Mouse (Mus musculus) neural tube, embryonic 13.5 days (tissue): ENCODE data around the gene Fer1l5. TPM values are rescaled to one million over a fixed set of nuclear protein-coding genes. Genes with fewer than 3 reads are reported as not detected.

Source experiments
- ATAC-seq: fragments of 200-750 bp; cut with Nextera tagmentation; 2 replicates; pipeline ENCODE4 v1.8.0; 2017; ENCODE audit warnings: low read depth, mild to moderate bottlenecking, moderate TSS enrichment, moderate library complexity
- H3K27ac ChIP-seq: fragments of 300-500 bp; sonication (generic); replicated peaks from 2 replicates; pipeline ENCODE4 v1.5.1; 2015; ENCODE audit warnings: moderate library complexity, mild to moderate bottlenecking, inconsistent platforms
- H3K27me3 ChIP-seq: fragments of 300-500 bp; sonication (generic); 2 replicates; pipeline ENCODE4 v1.6.1; 2015; ENCODE audit warnings: mild to moderate bottlenecking, inconsistent platforms
- H3K36me3 ChIP-seq: fragments of 300-500 bp; sonication (generic); 2 replicates; pipeline ENCODE4 v1.6.1; 2015; ENCODE audit warnings: mild to moderate bottlenecking, inconsistent platforms
- H3K4me1 ChIP-seq: fragments of 300-500 bp; sonication (generic); replicated peaks from 2 replicates; pipeline ENCODE4 v1.6.1; 2015; ENCODE audit warnings: inconsistent platforms
- H3K4me2 ChIP-seq: fragments of 300-500 bp; sonication (generic); 2 replicates; pipeline ENCODE4 v1.6.1; 2015; ENCODE audit warnings: inconsistent platforms, mild to moderate bottlenecking, moderate library complexity
- H3K4me3 ChIP-seq: fragments of 300-500 bp; sonication (generic); 2 replicates; pipeline ENCODE4 v1.5.1; 2015; ENCODE audit warnings: mild to moderate bottlenecking, inconsistent platforms
- H3K9ac ChIP-seq: fragments of 300-500 bp; sonication (generic); 2 replicates; pipeline ENCODE4 v1.6.1; 2015; ENCODE audit warnings: moderate library complexity, mild to moderate bottlenecking, inconsistent platforms
- H3K9me3 ChIP-seq: fragments of 300-500 bp; sonication (generic); 2 replicates; pipeline ENCODE4 v1.6.1; 2016; ENCODE audit warnings: inconsistent platforms
- WGBS: fragments of 180-500 bp; shearing (Covaris S2); methylation state at CpG from one replicate; pipeline ENCODE4 v1.1.7; 2015; 5-methylcytosine and 5-hydroxymethylcytosine counted together
- polyA plus RNA-seq: library from polyadenylated mRNA; unstranded; fragments of >200 nt; fragmentation: Nextera tagmentation; extraction: Ambion mirVana; gene quantifications from 2 replicates; pipeline ENCODE4 v1.2.1, GENCODE M21; 2015

Fer1l5 gene
- polyA plus RNA-seq, 1 experiment from 2014 or later, result 2.7 TPM

DNA sequence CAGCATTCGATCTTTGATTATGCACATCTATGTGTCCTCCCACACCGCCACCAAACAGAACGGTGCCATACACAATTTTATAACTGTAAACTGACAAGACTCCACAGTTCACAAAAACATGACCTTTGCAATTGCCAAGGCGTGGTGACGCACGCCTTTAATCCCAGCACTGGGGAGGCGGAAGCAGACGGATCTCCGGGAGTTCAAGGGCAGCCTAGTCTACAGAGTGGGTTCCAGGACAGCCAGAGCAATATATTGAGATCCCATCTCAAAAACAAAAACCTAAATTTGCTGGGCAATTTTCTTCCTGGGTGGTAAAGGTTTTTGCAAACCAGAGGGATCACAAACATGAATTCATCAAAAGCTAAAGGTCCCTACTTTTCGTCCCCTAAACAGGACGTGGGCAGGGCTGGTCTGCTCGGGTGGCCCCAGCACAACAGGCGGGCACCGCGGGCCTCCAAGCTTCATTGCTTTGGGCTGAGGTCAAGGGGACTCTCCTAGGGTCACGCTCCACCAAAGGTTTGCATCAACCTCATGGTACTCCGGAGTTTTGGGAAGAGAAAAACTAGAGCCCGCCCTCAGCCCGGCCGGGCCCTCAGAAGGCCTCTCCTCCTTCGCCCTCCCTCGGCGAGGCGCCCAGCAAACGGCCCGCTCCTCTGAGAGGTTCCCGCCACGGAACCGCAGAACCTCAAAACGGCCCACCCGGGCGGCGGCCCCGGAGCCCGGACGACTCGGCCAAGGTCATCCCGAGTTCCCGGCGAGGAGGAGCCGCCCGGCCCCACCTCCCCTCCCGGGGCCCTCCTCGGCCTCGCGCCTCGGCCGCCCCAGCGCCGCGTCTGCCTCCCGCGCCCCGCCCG lies 3.8 kb upstream of the Fer1l5 start:
- peaks cover 18% of the 10 kb centered on the region for H3K4me1 ChIP-seq
- peak overlapping the region; percentile 83 for H3K4me2 ChIP-seq
- ATAC-seq, result peak; percentile 85
- 5% methylated on average over 53 of the region's 55 CpGs for WGBS
- no peaks in the 10 kb centered on the region for H3K9me3 ChIP-seq
- peak overlapping the region; percentile 95 for H3K9ac ChIP-seq
- peak overlapping the region; percentile 91 for H3K4me3 ChIP-seq
- H3K27ac ChIP-seq, result peak overlapping the region; percentile 76
- H3K36me3 ChIP-seq, result peaks cover 24% of the 10 kb centered on the region
- H3K27me3 ChIP-seq, result no peaks in the 10 kb centered on the region

GRCm38 (mm10) chr1:36368969-36369645 lies 3.0 kb upstream of the Fer1l5 start, which contains the start of gene Kansl3:
Gene Kansl3 (minus strand): TSS chr1:36369181.
- ATAC-seq, result peak; percentile 82
- Histone ChIP-seq H3K4me3 (peak within 1 kb of the TSS; percentile 91), H3K27ac (peak within 1 kb of the TSS; percentile 76), H3K4me1 (peaks cover 18% of the 10 kb centered on the region), H3K9me3 (no peaks in the 10 kb centered on the region), H3K9ac (peak within 1 kb of the TSS; percentile 95), H3K27me3 (no peaks in the 10 kb centered on the region), H3K4me2 (peak within 1 kb of the TSS; percentile 83), H3K36me3 (peaks cover 16% of the 10 kb centered on the region)
- WGBS, result 4% methylated on average over 61 of the region's 61 CpGs

DNA sequence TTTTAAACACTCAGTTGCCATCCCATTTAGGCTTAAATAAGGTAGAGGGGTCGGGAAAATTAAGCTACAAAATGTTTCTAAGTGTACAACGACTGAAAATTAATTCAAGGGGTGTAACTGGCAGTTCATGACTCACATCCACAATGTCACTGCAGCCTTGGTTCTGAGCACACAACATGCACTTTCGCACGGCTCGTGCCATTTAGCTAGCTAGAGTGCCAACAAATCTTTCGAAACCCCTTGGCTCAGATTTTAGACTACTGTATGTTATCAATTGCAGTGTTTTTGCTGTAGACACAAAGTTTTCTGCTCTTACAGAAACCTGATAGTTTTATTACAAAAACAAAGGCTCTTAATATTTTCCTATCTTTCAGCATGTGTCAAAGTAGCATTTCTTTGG lies 1.2 kb upstream of the Fer1l5 start:
- peaks cover 3% of the 10 kb centered on the region; the same call in 1 of the 2 replicates for H3K36me3 ChIP-seq
- no peaks in the 10 kb centered on the region for H3K27me3 ChIP-seq
- no peaks in the 10 kb centered on the region for H3K9me3 ChIP-seq
- no peak overlapping the region for H3K4me3 ChIP-seq
- H3K4me1 ChIP-seq, result peaks cover 18% of the 10 kb centered on the region
- WGBS, result 83% methylated on average over 6 of the region's 6 CpGs
- H3K9ac ChIP-seq, result no peak overlapping the region
- no peak overlapping the region for H3K27ac ChIP-seq
- no peak for ATAC-seq
- H3K4me2 ChIP-seq, result no peak overlapping the region

GRCm38 (mm10) chr1:36378880-36379279 lies 6.8 kb downstream of the Fer1l5 start:
- H3K4me1 ChIP-seq, result no peaks in the 10 kb centered on the region
- no peak overlapping the region for H3K4me3 ChIP-seq
- H3K27ac ChIP-seq, result no peak overlapping the region
- H3K27me3 ChIP-seq, result no peaks in the 10 kb centered on the region
- WGBS, result 81% methylated on average over 6 of the region's 6 CpGs
- ATAC-seq, result no peak
- H3K9ac ChIP-seq, result no peak overlapping the region
- no peaks in the 10 kb centered on the region for H3K36me3 ChIP-seq
- H3K9me3 ChIP-seq, result no peaks in the 10 kb centered on the region
- H3K4me2 ChIP-seq, result no peak overlapping the region

- no peaks in the 10 kb centered on the region for H3K4me1 ChIP-seq
- H3K36me3 ChIP-seq, result no peaks in the 10 kb centered on the region
- no peaks in the 10 kb centered on the region for H3K27me3 ChIP-seq
- no peak overlapping the region for H3K9ac ChIP-seq
- no peaks in the 10 kb centered on the region for H3K9me3 ChIP-seq
- no peak overlapping the region for H3K27ac ChIP-seq
- no peak overlapping the region for H3K4me2 ChIP-seq
- no peak overlapping the region for H3K4me3 ChIP-seq
- no peak for ATAC-seq
- 70% methylated on average over 4 of the region's 4 CpGs for WGBS
These were observed 7.5 kb downstream of the Fer1l5 start for GRCm38 (mm10) chr1:36379582-36379981.

- H3K9ac ChIP-seq, result no peak overlapping the region
- no peak overlapping the region for H3K27ac ChIP-seq
- H3K4me2 ChIP-seq, result no peak overlapping the region
- H3K4me1 ChIP-seq, result peaks cover 11% of the 10 kb centered on the region
- H3K4me3 ChIP-seq, result no peak overlapping the region
- WGBS, result 35% methylated on average over 6 of the region's 6 CpGs
- no peaks in the 10 kb centered on the region for H3K36me3 ChIP-seq
- no peaks in the 10 kb centered on the region for H3K27me3 ChIP-seq
- ATAC-seq, result no peak
- H3K9me3 ChIP-seq, result no peaks in the 10 kb centered on the region
These were observed 24.9 kb downstream of the Fer1l5 start for GRCm38 (mm10) chr1:36397041-36397440.

- H3K36me3 ChIP-seq, result no peaks in the 10 kb centered on the region
- no peaks in the 10 kb centered on the region for H3K9me3 ChIP-seq
- no peak overlapping the region for H3K4me2 ChIP-seq
- peaks cover 11% of the 10 kb centered on the region for H3K4me1 ChIP-seq
- H3K27ac ChIP-seq, result no peak overlapping the region
- H3K9ac ChIP-seq, result no peak overlapping the region
- WGBS, result 41% methylated on average over 4 of the region's 4 CpGs
- no peaks in the 10 kb centered on the region for H3K27me3 ChIP-seq
- 0 out of 2 replicates have a peak, but pooled peaks have one; percentile 49 for ATAC-seq
- no peak overlapping the region for H3K4me3 ChIP-seq
These were observed 29.4 kb downstream of the Fer1l5 start for GRCm38 (mm10) chr1:36401509-36401908.

DNA sequence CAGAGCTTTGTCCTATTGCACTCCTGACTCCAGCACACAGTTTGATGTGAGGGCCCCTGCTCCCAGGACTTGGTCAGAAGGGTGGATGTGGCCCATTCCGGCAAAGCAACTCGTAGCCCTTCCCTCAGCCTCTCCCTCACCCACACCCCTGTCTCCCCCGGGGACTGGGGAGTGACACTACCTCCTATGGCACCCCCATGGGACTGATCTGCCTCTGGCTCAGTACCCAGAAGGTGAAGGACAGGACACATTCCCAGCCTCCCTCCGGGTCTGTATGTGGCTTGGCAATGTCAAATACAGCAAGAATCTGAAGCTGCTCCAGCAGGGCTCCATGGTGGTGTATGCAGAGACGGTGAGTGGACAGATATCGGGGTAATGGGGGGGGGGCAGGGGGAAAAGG lies 32.4 kb downstream of the Fer1l5 start:
- Histone ChIP-seq H3K36me3 (no peaks in the 10 kb centered on the region), H3K27me3 (no peaks in the 10 kb centered on the region), H3K9ac (no peak overlapping the region), H3K27ac (no peak overlapping the region), H3K4me2 (no peak overlapping the region), H3K9me3 (no peaks in the 10 kb centered on the region), H3K4me1 (peaks cover 11% of the 10 kb centered on the region), H3K4me3 (no peak overlapping the region)
- no peak for ATAC-seq
- 85% methylated on average over 6 of the region's 6 CpGs for WGBS

DNA sequence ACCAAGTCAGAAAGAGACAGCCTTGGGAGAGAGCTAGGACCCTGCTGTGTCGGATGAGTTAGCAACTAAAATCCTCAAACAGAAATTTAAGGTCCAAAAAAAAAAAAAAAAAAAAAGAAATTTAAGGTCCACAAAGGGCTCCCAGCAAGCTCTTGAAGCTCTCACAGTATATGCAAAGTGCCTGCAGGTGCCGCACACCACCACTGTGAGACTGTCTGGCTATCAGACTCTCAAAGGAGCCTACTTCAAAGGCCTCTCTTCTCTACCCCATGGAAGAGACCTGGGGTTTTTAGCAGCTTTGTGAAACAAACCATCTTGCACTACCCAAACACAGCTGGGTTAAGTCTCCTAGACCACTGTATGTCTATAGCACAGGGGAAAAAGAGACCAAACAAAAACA lies 57.4 kb downstream of the Fer1l5 start:
- Histone ChIP-seq H3K4me1 (no peaks in the 10 kb centered on the region), H3K4me3 (no peak overlapping the region), H3K4me2 (no peak overlapping the region), H3K27ac (no peak overlapping the region), H3K9me3 (no peaks in the 10 kb centered on the region), H3K36me3 (peaks cover 96% of the 10 kb centered on the region), H3K27me3 (no peaks in the 10 kb centered on the region), H3K9ac (no peak overlapping the region)
- no peak for ATAC-seq
- 92% methylated on average over 2 of the region's 2 CpGs for WGBS

GRCm38 (mm10) chr1:36432999-36433398 lies 60.9 kb downstream of the Fer1l5 start:
- no peak overlapping the region for H3K9ac ChIP-seq
- peaks cover 96% of the 10 kb centered on the region for H3K36me3 ChIP-seq
- H3K4me3 ChIP-seq, result no peak overlapping the region
- no peaks in the 10 kb centered on the region for H3K27me3 ChIP-seq
- H3K4me1 ChIP-seq, result no peaks in the 10 kb centered on the region
- ATAC-seq, result no peak
- no peak overlapping the region for H3K27ac ChIP-seq
- no peak overlapping the region for H3K4me2 ChIP-seq
- H3K9me3 ChIP-seq, result no peaks in the 10 kb centered on the region
- WGBS, result 90% methylated on average over 4 of the region's 4 CpGs

GRCm38 (mm10) chr1:36433616-36434015 lies 61.5 kb downstream of the Fer1l5 start:
- no peak overlapping the region for H3K9ac ChIP-seq
- no peaks in the 10 kb centered on the region for H3K27me3 ChIP-seq
- H3K36me3 ChIP-seq, result peaks cover 96% of the 10 kb centered on the region
- H3K4me3 ChIP-seq, result no peak overlapping the region
- WGBS, result 91% methylated on average over 3 of the region's 3 CpGs
- no peak overlapping the region for H3K4me2 ChIP-seq
- no peak for ATAC-seq
- no peaks in the 10 kb centered on the region for H3K9me3 ChIP-seq
- H3K4me1 ChIP-seq, result no peaks in the 10 kb centered on the region
- H3K27ac ChIP-seq, result no peak overlapping the region

- no peak for ATAC-seq
- Histone ChIP-seq H3K9ac (no peak overlapping the region), H3K36me3 (peaks cover 96% of the 10 kb centered on the region), H3K9me3 (no peaks in the 10 kb centered on the region), H3K4me3 (no peak overlapping the region), H3K4me1 (no peaks in the 10 kb centered on the region), H3K4me2 (no peak overlapping the region), H3K27ac (no peak overlapping the region), H3K27me3 (no peaks in the 10 kb centered on the region)
- WGBS, result 85% methylated on average over 4 of the region's 4 CpGs
These were observed 63.0 kb downstream of the Fer1l5 start for GRCm38 (mm10) chr1:36435071-36435470.
